Comparison of ENCODE assay signal across 8 mouse cellular contexts in the genomic region with DNA sequence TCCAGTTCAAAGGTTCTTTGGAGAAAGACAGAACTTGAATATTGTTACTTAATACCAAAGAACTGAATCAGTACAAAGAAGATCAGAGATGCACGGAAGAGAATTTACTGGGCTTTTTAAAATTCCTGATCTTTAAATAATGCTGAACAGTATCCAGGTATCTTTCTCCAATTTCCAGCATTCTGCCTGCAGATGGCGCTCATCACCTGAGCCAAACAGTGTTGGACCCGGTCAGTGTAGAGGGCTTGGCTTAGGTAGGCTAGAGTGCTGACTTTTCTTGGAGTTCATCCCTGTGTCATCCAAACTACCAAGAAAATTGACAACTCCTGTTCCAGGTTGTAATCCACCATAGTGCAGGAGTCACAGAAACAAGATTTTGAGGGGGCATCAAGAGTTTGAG. TPM values are rescaled to one million over a fixed set of nuclear protein-coding genes. Genes with fewer than 3 reads are reported as not detected.
DNase-seq lines count a peak whose midpoint lies in the region; ATAC-seq lines count a peak whose summit lies in the region.

No protein-coding gene starts in this region.

- no peak overlapping the region for H3K4me3 ChIP-seq in hindbrain, embryonic 11.5 days (ENCODE audit: low read depth, low read length)
- no peak overlapping the region for H3K4me3 ChIP-seq in hindbrain, embryonic 13.5 days
- H3K4me3 ChIP-seq in forebrain, embryonic 14.5 days (ENCODE audit: low read depth, low read length), result no peak overlapping the region

- ATAC-seq in hindbrain, embryonic 11.5 days (ENCODE audit: low FRiP score), result no peak
- no peak for ATAC-seq in hindbrain, embryonic 13.5 days (ENCODE audit: low FRiP score)
- peak; percentile 48 for ATAC-seq in megakaryocyte-erythroid progenitor cell, adult 5-6 weeks (replicated peaks; ENCODE audit: low FRiP score, low TSS enrichment, poor library complexity, severe bottlenecking)
- no peak for ATAC-seq in forebrain, embryonic 14.5 days

- 30% methylated on average over 3 of the region's 3 CpGs for WGBS in hindbrain, embryonic 11.5 days
- 35% methylated on average over 3 of the region's 3 CpGs for WGBS in hindbrain, embryonic 13.5 days
- WGBS in forebrain, embryonic 14.5 days, result 26% methylated on average over 3 of the region's 3 CpGs

- no peaks in the 10 kb centered on the region for H3K36me3 ChIP-seq in hindbrain, embryonic 11.5 days (ENCODE audit: control insufficient read depth, insufficient read depth, low read length)
- no peaks in the 10 kb centered on the region for H3K36me3 ChIP-seq in hindbrain, embryonic 13.5 days
- no peaks in the 10 kb centered on the region for H3K36me3 ChIP-seq in forebrain, embryonic 14.5 days (ENCODE audit: control insufficient read depth, insufficient read depth, low read length)

- peak; percentile 26 for DNase-seq in hindbrain, embryonic 11.5 days (ENCODE audit: low spot score)
- DNase-seq in CD4-positive, CD25-positive, alpha-beta regulatory T cell, adult 2 months (ENCODE audit: low read depth, low spot score), result peak; percentile 88
- DNase-seq in adrenal gland, postnatal 10 days, result peak; percentile 82
- peak; percentile 7 for DNase-seq in fibroblast of lung, adult 2 months (ENCODE audit: low read depth)
- peak; percentile 22 for DNase-seq in layer of hippocampus, adult 9-10 months (ENCODE audit: low spot score)
- DNase-seq in forebrain, embryonic 14.5 days (ENCODE audit: low spot score), result no peak

- H3K9ac ChIP-seq in hindbrain, embryonic 11.5 days (ENCODE audit: low read depth, low read length), result no peak overlapping the region
- H3K9ac ChIP-seq in hindbrain, embryonic 13.5 days, result no peak overlapping the region
- no peak overlapping the region for H3K9ac ChIP-seq in forebrain, embryonic 14.5 days (ENCODE audit: low read length)

- no peaks in the 10 kb centered on the region for H3K4me1 ChIP-seq in hindbrain, embryonic 11.5 days (replicated peaks; ENCODE audit: control insufficient read depth, insufficient read depth, low read length)
- H3K4me1 ChIP-seq in hindbrain, embryonic 13.5 days (replicated peaks), result peaks cover 13% of the 10 kb centered on the region
- H3K4me1 ChIP-seq in forebrain, embryonic 14.5 days (ENCODE audit: control insufficient read depth, insufficient read depth, low read length), result no peaks in the 10 kb centered on the region; the same call in 1 of the 2 replicates

- peaks cover 11% of the 10 kb centered on the region for H3K27me3 ChIP-seq in hindbrain, embryonic 11.5 days (ENCODE audit: control insufficient read depth, insufficient read depth, low read length)
- H3K27me3 ChIP-seq in hindbrain, embryonic 13.5 days, result peaks cover 38% of the 10 kb centered on the region
- H3K27me3 ChIP-seq in forebrain, embryonic 14.5 days (replicated peaks; ENCODE audit: control insufficient read depth, insufficient read depth, low read length), result peaks cover 18% of the 10 kb centered on the region

- no peaks in the 10 kb centered on the region for H3K9me3 ChIP-seq in hindbrain, embryonic 11.5 days (ENCODE audit: control insufficient read depth, low read length)
- 0 out of 2 replicates have a peak, but pooled peaks cover 6% of the 10 kb centered on the region for H3K9me3 ChIP-seq in hindbrain, embryonic 13.5 days
- no peaks in the 10 kb centered on the region for H3K9me3 ChIP-seq in forebrain, embryonic 14.5 days (replicated peaks; ENCODE audit: control insufficient read depth, low read length)

- H3K27ac ChIP-seq in hindbrain, embryonic 11.5 days (ENCODE audit: low read depth, low read length), result no peak overlapping the region
- no peak overlapping the region for H3K27ac ChIP-seq in hindbrain, embryonic 13.5 days
- H3K27ac ChIP-seq in forebrain, embryonic 14.5 days (ENCODE audit: low read depth, low read length), result no peak overlapping the region

- no peak overlapping the region for H3K4me2 ChIP-seq in hindbrain, embryonic 11.5 days (replicated peaks; ENCODE audit: low read depth, low read length)
- no peak overlapping the region for H3K4me2 ChIP-seq in hindbrain, embryonic 13.5 days
- H3K4me2 ChIP-seq in forebrain, embryonic 14.5 days (ENCODE audit: low read length), result no peak overlapping the region

RNA-seq across cellular contexts. Expression of gene Parp14, which starts 3.1 kb away (rescaled TPM):
- 0.25 and 0.47 TPM in 2 replicates for polyA plus RNA-seq in hindbrain, embryonic 11.5 days (2014; fragmentation: Nextera tagmentation; extraction: Ambion mirVana)
- 0.17 and 0.48 TPM in 2 replicates for polyA plus RNA-seq in hindbrain, embryonic 13.5 days (2015; fragmentation: Nextera tagmentation; extraction: Ambion mirVana)
- 10 to 100 TPM in 1 of 2 experiments, 1 to 10 TPM in 1; 7.2 to 12.1 TPM for total RNA-seq in adrenal gland, postnatal 10 days (2021)
- total RNA-seq in megakaryocyte-erythroid progenitor cell, adult 5-6 weeks (2014; fragmentation: Nextera tagmentation), result 8.3 and 9.3 TPM in 2 replicates
- total RNA-seq in megakaryocyte-erythroid progenitor cell, adult 5-6 weeks (2017), result 8.4 and 13.8 TPM in 2 replicates
- polyA plus RNA-seq in forebrain, embryonic 14.5 days (2014; fragmentation: Nextera tagmentation; extraction: Ambion mirVana), result 0.16 and 0.25 TPM in 2 replicates
